Mouse (Mus musculus): ENCODE results near the gene Panx3. TPM values are rescaled to one million over a fixed set of nuclear protein-coding genes. Genes with fewer than 3 reads are reported as not detected.

Panx3 gene
- polyA plus RNA-seq, 1 experiment from 2014 or later: 0.32 TPM

- H3K4me3 ChIP-seq (ENCODE audit: low read depth, low read length): peak overlapping the region; percentile 67
- DNase-seq (ENCODE audit: low spot score) (no peak), ATAC-seq (replicated peaks; ENCODE audit: low FRiP score) (peak; percentile 47; the same call in 1 of the 2 replicates)
- peaks cover 7% of the 10 kb centered on the region; the same call in 1 of the 2 replicates for H3K4me1 ChIP-seq (replicated peaks; ENCODE audit: control insufficient read depth, insufficient read depth, low read length)
- H3K27ac ChIP-seq (ENCODE audit: low read depth, low read length): no peak overlapping the region
- H3K4me2 ChIP-seq (ENCODE audit: low read depth, low read length, severe bottlenecking): peak overlapping the region; percentile 79
- no peaks in the 10 kb centered on the region for H3K27me3 ChIP-seq (ENCODE audit: control insufficient read depth, insufficient read depth, low read length)
- 20% methylated on average over 6 of the region's 6 CpGs for WGBS
- no peaks in the 10 kb centered on the region for H3K36me3 ChIP-seq (ENCODE audit: control insufficient read depth, insufficient read depth, low read length)
- H3K9ac ChIP-seq (ENCODE audit: low read length): peak overlapping the region; percentile 86
- no peaks in the 10 kb centered on the region for H3K9me3 ChIP-seq (ENCODE audit: control insufficient read depth, low read length)
These were observed 55.1 kb downstream of the Panx3 start for GRCm38 (mm10) chr9:37613911-37614280.

GRCm38 (mm10) chr9:37613182-37613910 lies 55.7 kb downstream of the Panx3 start, which contains the start of gene Spa17:
Gene Spa17 (minus strand): TSS chr9:37613722.
- Histone ChIP-seq H3K36me3 (ENCODE audit: control insufficient read depth, insufficient read depth, low read length) (no peaks in the 10 kb centered on the region), H3K4me2 (ENCODE audit: low read depth, low read length, severe bottlenecking) (peak within 1 kb of the TSS; percentile 79), H3K27me3 (ENCODE audit: control insufficient read depth, insufficient read depth, low read length) (no peaks in the 10 kb centered on the region), H3K27ac (ENCODE audit: low read depth, low read length) (peak within 1 kb of the TSS; percentile 73; the same call in 1 of the 2 replicates), H3K9me3 (ENCODE audit: control insufficient read depth, low read length) (no peaks in the 10 kb centered on the region), H3K4me3 (ENCODE audit: low read depth, low read length) (peak within 1 kb of the TSS; percentile 67), H3K4me1 (replicated peaks; ENCODE audit: control insufficient read depth, insufficient read depth, low read length) (peaks cover 7% of the 10 kb centered on the region; the same call in 1 of the 2 replicates), H3K9ac (ENCODE audit: low read length) (peak within 1 kb of the TSS; percentile 86)
- DNase-seq (ENCODE audit: low spot score) (peak; percentile 95), ATAC-seq (replicated peaks; ENCODE audit: low FRiP score) (peak; percentile 96)
- under 1% methylated on average over 45 of the region's 45 CpGs for WGBS

Other genes starting within 250 kb of the Panx3 start
- 19.5 and 19.6 TPM in 2 replicates for gene Robo3, start 236.0 kb downstream of the Panx3 start, polyA plus RNA-seq (2014; fragmentation: Nextera tagmentation; extraction: Ambion mirVana)
- 45.2 and 45.3 TPM in 2 replicates for gene Msantd2, start 179.9 kb downstream of the Panx3 start, polyA plus RNA-seq (2014; fragmentation: Nextera tagmentation; extraction: Ambion mirVana)
- 29.8 and 30.7 TPM in 2 replicates for gene Esam, start 141.2 kb downstream of the Panx3 start, polyA plus RNA-seq (2014; fragmentation: Nextera tagmentation; extraction: Ambion mirVana)
- 0.36 and 0.75 TPM in 2 replicates for gene Vsig2, start 130.0 kb downstream of the Panx3 start, polyA plus RNA-seq (2014; fragmentation: Nextera tagmentation; extraction: Ambion mirVana)
- gene Nrgn, start 116.3 kb downstream of the Panx3 start, polyA plus RNA-seq (2014; fragmentation: Nextera tagmentation; extraction: Ambion mirVana): 2.7 and 3.4 TPM in 2 replicates
- gene Siae, start 113.5 kb downstream of the Panx3 start, polyA plus RNA-seq (2014; fragmentation: Nextera tagmentation; extraction: Ambion mirVana): 8.0 and 8.5 TPM in 2 replicates
- 16.7 and 20.6 TPM in 2 replicates for gene Spa17, start 55.5 kb downstream of the Panx3 start, polyA plus RNA-seq (2014; fragmentation: Nextera tagmentation; extraction: Ambion mirVana)
- gene Tbrg1, start 11.9 kb downstream of the Panx3 start, polyA plus RNA-seq (2014; fragmentation: Nextera tagmentation; extraction: Ambion mirVana): 128 TPM in 2 replicates
- not detected in 2 replicates for gene Olfr160, start 47.0 kb upstream of the Panx3 start, polyA plus RNA-seq (2014; fragmentation: Nextera tagmentation; extraction: Ambion mirVana)
- not detected in 2 replicates for gene Olfr874, start 75.9 kb upstream of the Panx3 start, polyA plus RNA-seq (2014; fragmentation: Nextera tagmentation; extraction: Ambion mirVana)
- not detected in 2 replicates for gene Olfr875, start 102.6 kb upstream of the Panx3 start, polyA plus RNA-seq (2014; fragmentation: Nextera tagmentation; extraction: Ambion mirVana)
- not detected in 2 replicates for gene Olfr876, start 133.8 kb upstream of the Panx3 start, polyA plus RNA-seq (2014; fragmentation: Nextera tagmentation; extraction: Ambion mirVana)
- 0.12 TPM in 1 of 2 replicates, not detected in the other for gene Olfr877, start 185.0 kb upstream of the Panx3 start, polyA plus RNA-seq (2014; fragmentation: Nextera tagmentation; extraction: Ambion mirVana)
- not detected in 2 replicates for gene Olfr145, start 227.5 kb upstream of the Panx3 start, polyA plus RNA-seq (2014; fragmentation: Nextera tagmentation; extraction: Ambion mirVana)
- gene Olfr878, start 248.6 kb upstream of the Panx3 start, polyA plus RNA-seq (2014; fragmentation: Nextera tagmentation; extraction: Ambion mirVana): not detected in 2 replicates